Mouse (Mus musculus): ENCODE measurements around the gene Psmf1. TPM values are rescaled to one million over a fixed set of nuclear protein-coding genes. Genes with fewer than 3 reads are reported as not detected.

Gene Psmf1
- 10 to 100 TPM; 27.8 to 27.9 TPM for total RNA-seq (2021)
- long read RNA-seq, experiment 1, transcript Psmf1-201 (7 exons, 3,809 nt): major isoform, 32 of 34 reads
- long read RNA-seq, experiment 1, partial matches to known transcripts: 0 of 34 reads
- long read RNA-seq, experiment 1, other reads (novel, unspliced or antisense): 2 of 34 reads
- long read RNA-seq, experiment 2, transcript Psmf1-201 (7 exons, 3,809 nt): major isoform, 34 of 44 reads
- long read RNA-seq, experiment 2, partial matches to known transcripts: 3 of 44 reads
- long read RNA-seq, experiment 2, other reads (novel, unspliced or antisense): 4 of 44 reads

- no peak for DNase-seq
These were observed at the start of gene Psmf1 for GRCm38 (mm10) chr2:151743845-151744244. Gene Psmf1, minus strand, starts transcription at chr2:151744186.

DNA sequence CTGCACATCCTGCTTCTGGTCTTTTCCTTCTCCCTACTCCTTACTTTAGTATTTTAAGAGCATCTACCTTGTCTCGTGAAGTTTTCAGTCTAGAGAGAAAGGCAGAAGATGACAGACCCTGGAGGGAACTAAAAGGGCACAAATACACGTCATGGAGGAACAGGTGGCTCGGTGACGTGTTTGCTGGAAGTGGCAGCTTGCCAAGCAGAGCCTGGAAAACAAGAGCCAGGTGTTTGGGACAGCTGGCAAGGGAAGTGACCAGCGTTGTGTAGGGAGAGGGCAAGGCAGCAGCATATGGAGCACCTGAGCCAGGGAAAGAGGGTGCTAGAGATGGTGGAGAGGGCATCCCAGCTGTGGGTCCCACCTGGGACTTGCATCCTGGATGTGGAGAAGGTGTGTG is 47.2 kb upstream of the Psmf1 start:
- DNase-seq: no peak

GRCm38 (mm10) chr2:151790169-151790568 is 46.2 kb upstream of the Psmf1 start:
- no peak for DNase-seq

GRCm38 (mm10) chr2:151788221-151788977 is 44.4 kb upstream of the Psmf1 start:
- DNase-seq: no peak

DNA sequence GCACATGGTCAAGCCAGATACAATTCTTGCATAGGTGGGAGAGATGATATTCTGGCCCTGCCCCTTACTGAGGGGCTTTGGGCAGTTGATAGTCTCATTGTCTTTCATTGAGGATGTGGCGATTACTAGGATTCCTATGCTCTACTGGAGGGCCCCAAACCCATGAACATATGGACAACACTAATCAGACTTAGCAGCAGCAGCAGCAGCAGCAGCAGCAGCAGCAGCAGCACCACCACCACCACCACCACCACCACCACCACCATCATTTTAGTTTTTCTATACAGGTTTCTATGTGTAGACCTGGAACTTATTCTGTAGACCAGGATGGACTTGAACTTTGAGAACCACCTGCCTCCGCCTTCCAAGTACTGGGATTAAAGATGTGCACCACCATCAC is 39.5 kb upstream of the Psmf1 start:
- no peak for DNase-seq

DNA sequence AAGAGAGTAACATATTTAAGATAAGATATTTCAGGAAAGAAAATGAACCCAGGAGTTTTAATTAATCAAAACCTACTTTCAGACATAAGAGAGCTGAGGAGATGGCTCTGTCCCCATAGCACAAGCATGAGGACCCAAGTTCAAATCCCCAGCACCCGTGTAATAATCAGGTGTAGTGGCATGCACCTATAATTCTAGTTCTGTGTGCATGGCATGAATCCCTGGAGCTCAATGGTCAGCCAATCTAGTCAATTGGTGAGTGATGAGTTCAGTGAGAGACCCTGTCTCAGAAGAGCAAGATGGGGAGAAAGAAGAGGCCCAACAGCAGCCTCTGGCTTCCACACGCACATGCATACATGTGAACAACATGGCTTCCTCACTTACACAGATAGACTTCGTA is 33.4 kb upstream of the Psmf1 start:
- no peak for DNase-seq

- DNase-seq: no peak
These were observed 29.5 kb upstream of the Psmf1 start for GRCm38 (mm10) chr2:151773476-151773875.

- DNase-seq: no peak
These were observed 28.2 kb upstream of the Psmf1 start for GRCm38 (mm10) chr2:151772169-151772568.

- no peak for DNase-seq
These were observed 20.6 kb upstream of the Psmf1 start for GRCm38 (mm10) chr2:151764557-151764956.

DNA sequence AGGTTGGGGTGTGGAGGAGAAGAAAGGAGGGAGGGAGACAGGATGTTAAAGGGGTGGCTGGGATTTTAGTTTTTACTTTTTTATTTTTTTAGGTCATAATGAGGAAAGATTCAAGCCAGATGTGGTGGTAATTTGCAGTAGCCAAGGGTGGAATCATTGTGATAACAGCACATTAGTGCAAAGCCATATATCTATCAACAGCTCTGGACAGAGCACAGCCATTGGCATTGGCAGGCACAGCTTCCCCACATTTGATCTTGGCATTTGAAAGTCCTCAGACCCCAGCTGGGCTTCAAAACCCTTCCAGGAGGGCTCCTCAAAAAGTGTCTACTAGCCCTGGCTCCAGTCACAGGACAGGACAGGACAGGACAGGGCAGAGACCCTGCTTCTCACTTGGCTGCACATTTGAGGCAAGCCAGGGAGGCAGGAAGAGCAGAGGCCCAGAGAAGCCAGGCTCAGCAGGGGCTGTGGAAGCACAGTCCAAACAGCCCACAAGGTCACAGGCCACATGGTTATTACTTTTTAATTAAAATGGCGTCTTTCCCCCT is 14.9 kb upstream of the Psmf1 start:
- no peak for DNase-seq

- DNase-seq: no peak
These were observed 13.5 kb upstream of the Psmf1 start for GRCm38 (mm10) chr2:151757451-151757850.

DNA sequence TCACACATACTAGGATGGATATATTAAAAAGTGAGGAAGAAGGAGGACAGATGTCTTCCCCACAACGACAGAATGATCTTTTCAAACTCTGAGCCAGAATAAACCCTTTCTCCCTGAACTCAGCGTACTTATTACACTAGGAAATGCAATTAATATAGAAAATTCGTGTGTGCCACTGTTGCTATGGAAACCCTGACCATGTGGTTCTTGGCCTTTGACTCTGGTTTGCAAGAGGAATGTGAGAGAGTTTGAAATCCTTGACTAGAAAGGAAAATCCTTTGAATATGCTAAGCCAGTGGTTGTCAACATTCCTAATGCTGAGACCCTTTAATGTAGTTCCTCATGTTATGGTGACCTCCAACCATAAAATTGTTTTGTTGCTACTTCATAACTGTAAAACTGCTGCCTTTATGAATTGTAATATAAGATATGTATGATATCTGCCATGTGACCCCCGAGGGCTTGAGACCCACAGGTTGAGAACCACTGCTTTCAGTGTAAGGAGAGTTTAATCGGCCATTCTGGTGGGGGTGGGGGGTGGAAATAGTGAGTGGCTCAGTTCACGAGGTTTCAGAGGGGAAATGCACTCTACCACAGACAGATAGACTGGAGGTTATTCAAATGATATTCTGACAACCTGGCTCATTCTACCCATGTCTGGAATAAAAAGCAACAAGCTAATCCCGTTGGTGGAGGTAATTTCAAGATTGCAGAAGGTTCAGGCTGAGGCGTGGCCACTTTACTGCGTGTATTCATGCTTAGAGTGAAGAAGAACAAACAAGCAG is 12.5 kb upstream of the Psmf1 start:
- DNase-seq: no peak

- no peak for DNase-seq
These were observed 7.3 kb upstream of the Psmf1 start for GRCm38 (mm10) chr2:151751330-151751729.

GRCm38 (mm10) chr2:151747847-151748705 is 4.1 kb upstream of the Psmf1 start:
- peak; percentile 66 for DNase-seq

DNA sequence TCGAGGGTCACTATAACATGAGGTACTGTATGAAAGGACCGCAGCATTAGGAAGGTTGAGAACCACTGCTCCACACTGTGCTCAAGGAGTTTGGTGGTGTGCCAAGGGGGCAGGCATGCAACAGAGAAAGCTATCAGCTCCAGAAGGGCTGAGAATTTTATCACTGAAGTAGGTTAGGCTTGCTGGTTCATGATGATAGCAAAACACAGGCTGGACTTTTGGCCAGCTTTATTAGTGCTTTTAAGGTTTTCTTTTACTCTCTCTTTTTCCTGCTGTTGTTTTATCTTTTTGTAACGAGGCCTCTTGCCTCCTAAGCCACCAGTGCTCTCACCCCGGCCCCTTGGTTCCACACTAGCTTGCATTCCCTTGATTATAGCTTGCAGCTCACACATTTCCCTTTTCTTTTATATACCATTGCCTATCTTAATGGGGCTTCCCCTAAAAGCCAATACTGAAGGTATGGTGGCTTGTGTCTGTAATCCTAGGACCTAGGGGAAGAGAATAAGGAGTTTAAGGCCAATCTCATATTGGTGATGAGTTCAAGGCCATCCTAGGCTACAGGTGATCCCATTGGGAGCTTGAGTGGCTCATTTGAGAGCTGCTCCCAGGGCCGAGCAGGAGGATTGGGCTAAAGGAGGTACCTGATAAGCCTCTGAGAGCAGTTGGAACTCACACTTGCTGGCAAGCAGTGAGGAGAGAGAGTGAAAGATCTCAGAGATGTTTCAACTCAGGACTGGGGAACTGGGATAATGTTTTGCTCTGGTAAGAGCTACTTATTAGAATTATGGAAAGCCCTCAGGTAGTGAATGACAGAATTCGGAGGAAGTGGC is 921 bp downstream of the Psmf1 start:
- DNase-seq: no peak

- DNase-seq: no peak
These were observed 1.9 kb downstream of the Psmf1 start for GRCm38 (mm10) chr2:151742084-151742483.

GRCm38 (mm10) chr2:151740741-151741526 is 3.1 kb downstream of the Psmf1 start:
- peak; percentile 81 for DNase-seq

DNA sequence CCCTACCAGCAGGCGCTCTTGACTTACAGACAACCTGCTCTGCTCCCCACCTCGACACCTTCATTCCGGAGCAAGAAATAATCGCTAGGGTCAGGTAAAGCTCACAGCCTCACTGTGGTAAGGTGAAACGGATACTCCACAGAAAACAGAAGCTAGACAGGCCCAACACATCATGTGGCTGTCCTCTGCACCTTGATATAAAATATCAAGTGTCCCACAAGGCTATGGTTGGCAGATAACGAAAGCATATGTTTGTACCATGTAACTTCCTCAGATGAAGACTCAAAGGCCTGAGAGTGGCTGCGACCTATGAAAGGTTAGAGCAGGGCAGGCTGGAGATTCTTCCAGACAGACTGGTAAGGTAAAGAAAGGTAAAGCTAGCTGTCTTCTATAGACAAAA is 4.5 kb downstream of the Psmf1 start:
- DNase-seq: no peak

- DNase-seq: no peak
These were observed 4.9 kb downstream of the Psmf1 start for GRCm38 (mm10) chr2:151739081-151739480.

DNA sequence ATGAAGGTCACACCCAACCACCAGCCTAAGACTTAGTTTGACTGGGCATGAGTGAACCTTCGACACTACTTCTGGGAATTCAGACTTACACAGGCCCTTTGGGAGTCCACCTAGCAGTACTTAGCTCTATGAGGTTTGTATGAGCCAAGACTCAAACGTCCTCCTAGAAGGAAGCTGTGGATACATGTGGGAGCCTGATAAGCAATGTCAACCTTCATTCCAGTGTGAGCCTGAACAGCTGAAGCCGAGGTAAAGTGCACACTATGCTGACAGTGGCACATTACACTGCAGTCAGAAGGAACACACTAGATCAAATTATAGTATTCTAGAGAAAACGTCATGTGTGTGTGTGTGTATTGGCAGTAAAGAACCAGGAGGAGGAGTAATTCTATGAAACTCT is 5.5 kb downstream of the Psmf1 start:
- no peak for DNase-seq
